Mouse (Mus musculus) liver, embryonic 11.5 days (tissue): ENCODE data around the gene Galnt10. TPM values are rescaled to one million over a fixed set of nuclear protein-coding genes. Genes with fewer than 3 reads are reported as not detected.

Experiments
- ATAC-seq: fragments of 200-750 bp; cut with Nextera tagmentation; replicated peaks from 2 replicates; pipeline ENCODE4 v1.8.0; 2017; ENCODE audit warnings: moderate number of reproducible peaks, mild to moderate bottlenecking, moderate TSS enrichment, moderate library complexity; ENCODE audit not compliant: low FRiP score
- DNase-seq: peaks from one replicate; pipeline ENCODE4 v3.0.0-alpha.2; 2017; ENCODE audit warnings: low spot score
- H3K27ac ChIP-seq: fragments of 300-500 bp; sonication (generic); 2 replicates; pipeline ENCODE4 v1.5.1; 2014; ENCODE audit warnings: mild to moderate bottlenecking, low read depth, low read length, control low read depth
- H3K27me3 ChIP-seq: fragments of 300-500 bp; sonication (generic); replicated peaks from 2 replicates; pipeline ENCODE4 v1.6.1; 2014; ENCODE audit warnings: low read length, mixed read lengths; ENCODE audit not compliant: control insufficient read depth, insufficient read depth
- H3K36me3 ChIP-seq: fragments of 300-500 bp; sonication (generic); 2 replicates; pipeline ENCODE4 v1.6.1; 2014; ENCODE audit warnings: mild to moderate bottlenecking, low read length, moderate library complexity, mixed read lengths; ENCODE audit not compliant: control insufficient read depth, insufficient read depth
- H3K4me1 ChIP-seq: fragments of 300-500 bp; sonication (generic); replicated peaks from 2 replicates; pipeline ENCODE4 v1.6.1; 2014; ENCODE audit warnings: low read length, mixed read lengths; ENCODE audit not compliant: control insufficient read depth, insufficient read depth
- H3K4me2 ChIP-seq: fragments of 300-500 bp; sonication (generic); 2 replicates; pipeline ENCODE4 v1.6.1; 2014; ENCODE audit warnings: mild to moderate bottlenecking, control low read depth, moderate library complexity
- H3K4me3 ChIP-seq: fragments of 300-500 bp; sonication (generic); 2 replicates; pipeline ENCODE4 v1.5.1; 2014; ENCODE audit warnings: low read depth, low read length, control low read depth
- H3K9ac ChIP-seq: fragments of 300-500 bp; sonication (generic); 2 replicates; pipeline ENCODE4 v1.6.1; 2014; ENCODE audit warnings: low read depth, low read length, control low read depth
- H3K9me3 ChIP-seq: fragments of 300-500 bp; sonication (generic); 2 replicates; pipeline ENCODE4 v1.6.1; 2016; ENCODE audit warnings: low read length, inconsistent platforms, mixed read lengths; ENCODE audit not compliant: control insufficient read depth
- WGBS: fragments of 180-500 bp; shearing (Covaris S2); extraction: QIAGEN DNeasy Blood & Tissue Kit; methylation state at CpG from one replicate; pipeline ENCODE4 v1.1.7; 2014; 5-methylcytosine and 5-hydroxymethylcytosine counted together
- polyA plus RNA-seq: library from polyadenylated mRNA; unstranded; fragments of >200 nt; fragmentation: Nextera tagmentation; extraction: Ambion mirVana; gene quantifications from 2 replicates; pipeline ENCODE4 v1.2.1, GENCODE M21; 2014

The Galnt10 gene
- polyA plus RNA-seq, 1 experiment from 2014 or later: 17.5 TPM

DNA sequence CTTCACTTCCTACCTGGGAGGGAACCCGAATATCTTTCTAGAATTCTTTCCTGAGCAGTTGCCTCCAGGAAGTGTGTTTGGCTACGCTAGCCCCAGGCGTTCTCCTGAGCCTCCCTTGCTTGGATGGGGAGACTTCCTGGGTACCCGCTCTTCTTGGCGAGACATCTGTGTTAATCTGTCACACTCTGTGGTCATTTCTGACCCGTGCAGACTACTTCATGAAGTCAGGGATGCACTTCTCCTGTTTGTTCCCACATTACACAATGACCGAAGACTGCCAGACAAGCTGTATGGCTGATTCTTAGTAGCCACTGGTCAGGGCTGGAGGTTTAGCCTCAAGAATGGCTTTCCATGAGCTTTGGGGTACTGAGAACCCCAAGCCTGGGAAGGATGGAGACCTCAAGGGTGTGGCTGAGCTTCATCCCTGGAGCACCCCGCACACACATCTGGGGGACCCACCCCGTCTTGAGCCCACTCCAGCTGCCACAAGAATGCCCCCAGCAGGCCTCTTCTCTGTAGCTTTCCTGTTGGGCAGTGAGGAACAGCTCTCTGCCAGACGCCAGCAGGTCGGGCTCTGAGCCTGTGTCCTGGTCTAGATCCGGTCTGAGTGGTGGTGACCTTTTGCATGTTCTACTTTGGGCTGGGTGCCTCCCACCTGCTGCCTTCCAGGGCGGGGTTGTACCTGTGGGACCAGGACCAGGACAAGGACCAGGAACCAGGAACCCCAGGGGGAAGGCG is 7.8 kb downstream of the Galnt10 start:
- peak overlapping the region; percentile 20; the same call in 1 of the 2 replicates for H3K9ac ChIP-seq
- H3K4me2 ChIP-seq: no peak overlapping the region
- no peaks in the 10 kb centered on the region for H3K9me3 ChIP-seq

DNA sequence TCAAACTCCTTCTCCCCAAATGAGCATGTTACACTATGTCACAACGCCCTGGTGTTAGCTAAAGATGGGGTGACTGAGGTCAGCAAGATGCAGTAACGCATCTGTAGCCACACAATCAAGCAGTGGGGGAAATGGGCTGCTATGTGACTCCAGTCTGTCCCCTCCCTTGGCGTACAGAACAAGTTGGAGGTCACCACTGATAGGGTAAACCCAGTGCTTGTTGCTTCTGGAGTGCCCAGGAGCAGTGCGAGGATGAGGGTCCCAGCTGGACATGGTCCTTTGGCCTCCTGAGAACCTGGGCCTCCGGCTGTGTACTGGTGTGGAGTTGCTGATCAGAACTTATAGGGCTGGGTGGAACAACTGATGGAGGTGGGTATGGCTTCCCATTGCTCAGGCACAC is 8.6 kb downstream of the Galnt10 start:
- peaks cover 89% of the 10 kb centered on the region for H3K4me1 ChIP-seq
- ATAC-seq (no peak), DNase-seq (no peak)
- H3K4me2 ChIP-seq: peak overlapping the region; percentile 57
- no peak overlapping the region for H3K4me3 ChIP-seq
- WGBS: 60% methylated on average over 5 of the region's 5 CpGs
- peak overlapping the region; percentile 47; the same call in 1 of the 2 replicates for H3K9ac ChIP-seq
- H3K27ac ChIP-seq: peak overlapping the region; percentile 88
- H3K27me3 ChIP-seq: no peaks in the 10 kb centered on the region
- H3K36me3 ChIP-seq: no peaks in the 10 kb centered on the region
- no peaks in the 10 kb centered on the region for H3K9me3 ChIP-seq

More for the DNA sequence above, 7.8 kb downstream of the Galnt10 start:
- H3K27me3 ChIP-seq: no peaks in the 10 kb centered on the region
- 81% methylated on average over 14 of the region's 14 CpGs for WGBS
- no peaks in the 10 kb centered on the region for H3K36me3 ChIP-seq
- H3K4me3 ChIP-seq: no peak overlapping the region
- H3K4me1 ChIP-seq: peaks cover 87% of the 10 kb centered on the region
- ATAC-seq: no peak
- peak overlapping the region; percentile 88 for H3K27ac ChIP-seq
- DNase-seq: no peak

DNA sequence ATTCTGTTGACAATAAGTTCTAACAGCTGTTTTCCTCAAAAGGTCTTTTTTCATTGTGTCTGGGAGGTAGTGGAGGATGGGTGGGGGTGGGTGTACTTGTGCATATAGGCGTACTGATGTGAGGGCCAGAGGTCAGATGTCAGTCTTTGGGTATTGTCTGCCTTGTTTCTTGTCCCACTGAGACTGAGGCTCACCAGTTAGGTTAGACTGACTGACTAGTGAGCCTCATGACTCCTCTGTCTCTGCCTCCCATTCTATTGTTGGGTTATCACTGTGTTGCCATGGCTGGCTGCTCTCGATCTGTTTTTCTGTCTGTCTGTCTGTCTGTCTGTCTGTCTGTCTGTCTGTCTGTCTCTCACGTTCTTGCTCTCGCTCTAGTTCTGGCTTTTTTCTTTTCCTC is 9.1 kb downstream of the Galnt10 start:
- H3K4me3 ChIP-seq: no peak overlapping the region
- H3K9me3 ChIP-seq: no peaks in the 10 kb centered on the region
- peaks cover 86% of the 10 kb centered on the region for H3K4me1 ChIP-seq
- 0 out of 2 replicates have a peak, but pooled peaks have one; percentile 14 for ATAC-seq
- DNase-seq: no peak
- WGBS: 23% methylated on average over 4 of the region's 4 CpGs
- peak overlapping the region; percentile 57 for H3K4me2 ChIP-seq
- H3K36me3 ChIP-seq: no peaks in the 10 kb centered on the region
- H3K9ac ChIP-seq: peak overlapping the region; percentile 47; the same call in 1 of the 2 replicates
- no peaks in the 10 kb centered on the region for H3K27me3 ChIP-seq
- peak overlapping the region; percentile 88 for H3K27ac ChIP-seq

DNA sequence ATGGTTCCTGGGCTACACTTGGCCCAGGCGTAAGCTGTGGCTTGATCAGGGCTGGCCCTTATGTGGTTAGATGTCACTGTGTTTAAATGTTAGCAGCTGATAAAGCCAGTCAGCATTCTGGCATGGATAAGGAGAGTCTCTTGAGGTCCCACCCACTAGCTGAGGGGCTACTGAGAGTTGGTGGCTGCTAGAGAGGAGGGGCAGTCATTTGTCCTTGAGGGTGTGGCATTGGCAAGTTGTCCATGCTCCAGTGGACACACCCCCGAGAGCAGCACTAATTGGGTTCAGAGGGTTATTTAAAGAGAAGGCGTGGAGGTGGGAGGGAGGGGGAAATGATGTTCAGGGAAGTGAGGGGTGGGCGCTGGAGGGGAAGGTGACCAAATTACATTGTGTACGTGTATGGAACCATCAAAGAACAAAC is 9.7 kb downstream of the Galnt10 start:
- H3K4me2 ChIP-seq: peak overlapping the region; percentile 57
- peak overlapping the region; percentile 88 for H3K27ac ChIP-seq
- H3K4me1 ChIP-seq: peaks cover 80% of the 10 kb centered on the region
- no peaks in the 10 kb centered on the region for H3K36me3 ChIP-seq
- H3K9ac ChIP-seq: peak overlapping the region; percentile 30
- DNase-seq: no peak
- H3K4me3 ChIP-seq: no peak overlapping the region
- 23% methylated on average over 5 of the region's 5 CpGs for WGBS
- no peaks in the 10 kb centered on the region for H3K27me3 ChIP-seq
- peak; percentile 93 for ATAC-seq
- no peaks in the 10 kb centered on the region for H3K9me3 ChIP-seq

- Histone ChIP-seq H3K4me3 (no peak overlapping the region), H3K4me2 (peak overlapping the region; percentile 57), H3K27ac (peak overlapping the region; percentile 88), H3K9me3 (no peaks in the 10 kb centered on the region), H3K9ac (peak overlapping the region; percentile 30), H3K4me1 (peaks cover 79% of the 10 kb centered on the region), H3K27me3 (no peaks in the 10 kb centered on the region), H3K36me3 (no peaks in the 10 kb centered on the region)
- no peak for DNase-seq
- WGBS: 35% methylated on average over 10 of the region's 10 CpGs
- no peak for ATAC-seq
Measured at GRCm38 (mm10) chr11:57655669-57656325, 10.6 kb downstream of the Galnt10 start.

DNA sequence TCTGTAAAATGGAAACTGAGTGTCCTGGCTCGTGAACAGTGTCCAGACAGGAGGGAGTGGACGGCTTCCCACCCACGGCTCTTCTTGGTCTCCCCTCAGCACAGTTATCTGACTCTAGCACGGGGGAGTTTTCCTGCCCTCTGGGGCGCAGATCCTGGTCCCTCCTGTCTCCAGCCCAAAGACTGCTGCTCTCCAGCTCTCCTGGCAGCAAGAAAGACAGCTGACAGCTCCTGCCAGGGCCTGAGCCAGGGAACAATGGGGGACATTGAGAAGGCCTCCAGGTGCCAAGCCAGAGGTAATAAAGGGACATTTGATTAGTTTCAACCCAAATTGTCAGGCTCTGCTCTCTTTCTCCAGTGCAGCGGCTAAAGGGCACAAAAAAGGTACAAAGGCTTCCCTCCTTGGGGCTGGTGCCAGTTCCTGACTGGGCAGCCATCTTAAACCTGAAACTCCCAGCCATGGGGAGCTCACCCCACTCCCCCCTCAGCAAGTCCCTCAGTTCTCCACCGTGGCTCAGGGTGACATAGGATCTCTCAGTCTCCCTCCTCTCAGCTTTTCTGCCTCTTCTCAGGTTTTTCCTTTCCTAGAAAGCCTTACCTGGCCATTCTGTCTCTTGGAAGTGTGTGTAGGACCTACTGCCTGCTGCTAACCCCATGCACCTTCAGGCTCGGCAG is 11.5 kb downstream of the Galnt10 start:
- DNase-seq (no peak), ATAC-seq (no peak)
- H3K4me3 ChIP-seq: no peak overlapping the region
- WGBS: 52% methylated on average over 8 of the region's 8 CpGs
- peak overlapping the region; percentile 30; the same call in 1 of the 2 replicates for H3K9ac ChIP-seq
- H3K4me2 ChIP-seq: peak overlapping the region; percentile 57
- no peaks in the 10 kb centered on the region for H3K9me3 ChIP-seq
- H3K36me3 ChIP-seq: no peaks in the 10 kb centered on the region
- no peaks in the 10 kb centered on the region for H3K27me3 ChIP-seq
- peak overlapping the region; percentile 15; the same call in 1 of the 2 replicates for H3K27ac ChIP-seq
- H3K4me1 ChIP-seq: peaks cover 79% of the 10 kb centered on the region

DNA sequence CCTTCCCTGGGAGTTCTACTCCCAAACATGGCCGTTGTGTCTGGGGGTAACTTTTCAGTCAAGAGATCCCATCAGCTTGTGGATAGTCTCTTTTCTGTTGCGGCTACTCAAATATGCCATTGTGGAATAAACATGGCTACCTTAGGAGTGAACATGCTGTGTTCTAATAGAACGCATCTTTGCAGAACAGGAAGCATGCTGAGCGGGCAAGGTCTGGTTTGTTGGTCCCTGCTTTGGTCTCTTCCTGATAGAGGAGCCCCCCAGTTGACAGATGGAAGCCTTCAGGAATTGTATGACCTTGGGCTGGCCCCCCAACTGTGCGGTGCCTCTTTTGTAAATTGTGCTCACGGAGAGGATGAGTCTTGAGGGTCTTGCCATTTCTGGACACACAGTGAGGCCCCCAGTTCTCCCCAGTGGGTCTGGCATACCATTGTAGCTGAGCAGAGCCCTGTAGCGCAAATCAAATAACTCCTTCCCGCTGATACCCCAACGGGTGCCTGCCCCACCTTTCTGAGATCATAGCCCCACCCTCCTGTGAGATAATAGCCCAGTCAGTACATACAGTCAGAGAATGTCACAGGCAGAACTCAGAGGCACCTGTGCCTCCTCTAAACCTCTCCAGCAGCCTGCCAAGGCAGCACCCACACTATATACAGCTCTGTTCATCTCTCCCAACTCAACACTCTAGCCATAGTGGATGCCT is 12.3 kb downstream of the Galnt10 start:
- no peaks in the 10 kb centered on the region for H3K36me3 ChIP-seq
- 67% methylated on average over 9 of the region's 9 CpGs for WGBS
- 0 out of 2 replicates have a peak overlapping the region, but pooled peaks have one; percentile 15 for H3K27ac ChIP-seq
- ATAC-seq (peak; percentile 30; the same call in 1 of the 2 replicates), DNase-seq (no peak)
- no peak overlapping the region for H3K4me3 ChIP-seq
- H3K4me1 ChIP-seq: peaks cover 78% of the 10 kb centered on the region
- H3K27me3 ChIP-seq: no peaks in the 10 kb centered on the region
- peak overlapping the region; percentile 44; the same call in 1 of the 2 replicates for H3K9ac ChIP-seq
- H3K9me3 ChIP-seq: no peaks in the 10 kb centered on the region
- peak overlapping the region; percentile 57 for H3K4me2 ChIP-seq

- peak overlapping the region; percentile 44; the same call in 1 of the 2 replicates for H3K9ac ChIP-seq
- H3K9me3 ChIP-seq: no peaks in the 10 kb centered on the region
- ATAC-seq (no peak), DNase-seq (no peak)
- no peak overlapping the region for H3K4me3 ChIP-seq
- no peaks in the 10 kb centered on the region for H3K27me3 ChIP-seq
- peaks cover 71% of the 10 kb centered on the region for H3K4me1 ChIP-seq
- H3K36me3 ChIP-seq: no peaks in the 10 kb centered on the region
- 79% methylated on average over 3 of the region's 3 CpGs for WGBS
- no peak overlapping the region; the same call in 1 of the 2 replicates for H3K4me2 ChIP-seq
- no peak overlapping the region for H3K27ac ChIP-seq
Measured at GRCm38 (mm10) chr11:57658214-57658613, 13.0 kb downstream of the Galnt10 start.
